Comparison of ENCODE assay signal across 8 mouse cellular contexts in genomic region chr5:142440451-142441147, GRCm38 (mm10). TPM values are rescaled to one million over a fixed set of nuclear protein-coding genes. Genes with fewer than 3 reads are reported as not detected.
A peak's percentile ranks its signal among the peaks of the same experiment; 100 is the strongest.
DNase-seq lines count a peak whose midpoint lies in the region; ATAC-seq and TF ChIP-seq lines count a peak whose summit lies in the region.

No protein-coding gene starts in this region.

- peak overlapping the region; percentile 50; the same call in 1 of the 2 replicates for H3K27ac ChIP-seq in forebrain, postnatal 0 days (ENCODE audit: low read depth, low read length)
- peak overlapping the region; percentile 89 for H3K27ac ChIP-seq in hindbrain, embryonic 10.5 days
- H3K27ac ChIP-seq in macrophage: peak overlapping the region; percentile 80

- 1% methylated on average over 18 of the region's 19 CpGs for WGBS in forebrain, postnatal 0 days
- under 1% methylated on average over 19 of the region's 19 CpGs for WGBS in hindbrain, embryonic 10.5 days
- WGBS in macrophage (ENCODE audit: missing documents): 0% methylated on average over 14 of the region's 19 CpGs

- H3K36me3 ChIP-seq in forebrain, postnatal 0 days (ENCODE audit: insufficient read depth): peaks cover 14% of the 10 kb centered on the region
- peaks cover 34% of the 10 kb centered on the region for H3K36me3 ChIP-seq in hindbrain, embryonic 10.5 days
- peaks cover 9% of the 10 kb centered on the region; the same call in 1 of the 2 replicates for H3K36me3 ChIP-seq in macrophage (ENCODE audit: inconsistent target)

- H3K4me2 ChIP-seq in forebrain, postnatal 0 days (ENCODE audit: low read depth): peak overlapping the region; percentile 52

- peaks cover 9% of the 10 kb centered on the region for H3K4me1 ChIP-seq in forebrain, postnatal 0 days (ENCODE audit: insufficient read depth)
- H3K4me1 ChIP-seq in hindbrain, embryonic 10.5 days (replicated peaks): peaks cover 80% of the 10 kb centered on the region

- no peaks in the 10 kb centered on the region for H3K27me3 ChIP-seq in forebrain, postnatal 0 days (ENCODE audit: insufficient read depth, low read length)
- no peaks in the 10 kb centered on the region for H3K27me3 ChIP-seq in hindbrain, embryonic 10.5 days (ENCODE audit: insufficient read depth, poor library complexity, severe bottlenecking)

- peak; percentile 87 for ATAC-seq in forebrain, postnatal 0 days

- TF ChIP-seq CTCF in forebrain, postnatal 0 days (IDR thresholded peaks at IDR 0.05; ENCODE audit: low read depth): no peak

- 0 out of 2 replicates have a peak overlapping the region, but pooled peaks have one; percentile 37 for H3K9ac ChIP-seq in forebrain, postnatal 0 days

- peaks cover 55% of the 10 kb centered on the region; the same call in 1 of the 2 replicates for H3K79me2 ChIP-seq in macrophage (ENCODE audit: inconsistent target)

- H3K4me3 ChIP-seq in forebrain, postnatal 0 days (ENCODE audit: low read depth, low read length): peak overlapping the region; percentile 24
- H3K4me3 ChIP-seq in hindbrain, embryonic 10.5 days: peak overlapping the region; percentile 51
- H3K4me3 ChIP-seq in macrophage (ENCODE audit: inconsistent target): peak overlapping the region; percentile 32

- peak; percentile 98 for DNase-seq in NIH3T3 (ENCODE audit: low read depth)
- peak; percentile 48 for DNase-seq in cerebellum, adult 11-12 months
- DNase-seq in forebrain, postnatal 0 days: peak; percentile 55
- peak; percentile 90 for DNase-seq in hindbrain, embryonic 10.5 days (ENCODE audit: low spot score)
- peak; percentile 53 to 65 for DNase-seq in layer of hippocampus, postnatal 10 days (ENCODE audit: low spot score in 2 of 2)
- DNase-seq in retina, postnatal 1 day: peak; percentile 89
- DNase-seq in urinary bladder, postnatal 10 days (ENCODE audit: low spot score): peak; percentile 74

- no peaks in the 10 kb centered on the region for H3K9me3 ChIP-seq in forebrain, postnatal 0 days (ENCODE audit: low read length)
- H3K9me3 ChIP-seq in hindbrain, embryonic 10.5 days: 0 out of 2 replicates have a peak, but pooled peaks cover 2% of the 10 kb centered on the region

RNA-seq across cellular contexts. Expression of gene Ap5z1, which starts 23.1 kb away (rescaled TPM):
- total RNA-seq in forebrain, postnatal 0 days (2014; rRNA removed): 13.5 and 16.7 TPM in 2 replicates
- polyA plus RNA-seq in forebrain, postnatal 0 days (2015; fragmentation: Nextera tagmentation; extraction: Ambion mirVana): 6.4 and 7.8 TPM in 2 replicates
- 13.5 and 16.9 TPM in 2 replicates for polyA plus RNA-seq in hindbrain, embryonic 10.5 days (2016; fragmentation: Nextera tagmentation; extraction: Ambion mirVana)
- 10 to 100 TPM; 19.7 to 20.8 TPM for total RNA-seq in layer of hippocampus, postnatal 10 days (2021)
- total RNA-seq in macrophage (2018; cell fraction: chromatin; rRNA removed): 100 to 1,000 TPM in 20 of 26 experiments, 10 to 100 TPM in 6; 52.4 to 220 (median 129) TPM
- 10 to 100 TPM; 11.7 to 34.5 (median 23.5) TPM for total RNA-seq in macrophage (2018; cell fraction: cytosol; rRNA removed)
- total RNA-seq in macrophage (2018; cell fraction: nucleus; rRNA removed): 100 to 1,000 TPM in 7 of 26 experiments, 10 to 100 TPM in 19; 31.3 to 145 (median 77.2) TPM
- 20.0 to 30.2 TPM (median 20.7 TPM) in 3 replicates for polyA plus RNA-seq in macrophage (2018)

RNA-seq across cellular contexts. Expression of gene Foxk1, which starts 39.3 kb away (rescaled TPM):
- 13.8 and 19.0 TPM in 2 replicates for total RNA-seq in forebrain, postnatal 0 days (2014; rRNA removed)
- polyA plus RNA-seq in forebrain, postnatal 0 days (2015; fragmentation: Nextera tagmentation; extraction: Ambion mirVana): 3.2 and 5.0 TPM in 2 replicates
- 5.2 and 5.5 TPM in 2 replicates for polyA plus RNA-seq in hindbrain, embryonic 10.5 days (2016; fragmentation: Nextera tagmentation; extraction: Ambion mirVana)
- total RNA-seq in layer of hippocampus, postnatal 10 days (2021): 10 to 100 TPM; 33.9 to 37.9 TPM
- total RNA-seq in macrophage (2018; cell fraction: chromatin; rRNA removed): 10 to 100 TPM in 14 of 26 experiments, 1 to 10 TPM in 12; 3.4 to 17.4 (median 11.5) TPM
- total RNA-seq in macrophage (2018; cell fraction: cytosol; rRNA removed): 10 to 100 TPM in 25 of 26 experiments, 1 to 10 TPM in 1; 9.9 to 19.0 (median 14.0) TPM
- total RNA-seq in macrophage (2018; cell fraction: nucleus; rRNA removed): 10 to 100 TPM in 18 of 26 experiments, 1 to 10 TPM in 8; 7.9 to 18.3 (median 12.9) TPM
- polyA plus RNA-seq in macrophage (2018): 8.6 to 10.0 TPM (median 9.3 TPM) in 3 replicates

Comparison
In these comparisons a context has a peak if more than half of its experiments do, and no peak if none do; other contexts are left out.
1. Peak in every context shown above with its lines: DNase-seq, ATAC-seq, H3K4me3 ChIP-seq and H3K27ac ChIP-seq.
2. DNase-seq: peak in every context shown above with its lines; median percentile 98 in NIH3T3; 90 in hindbrain, embryonic 10.5 days; 89 in retina, postnatal 1 day; 74 in urinary bladder, postnatal 10 days; 59 in layer of hippocampus, postnatal 10 days; 55 in forebrain, postnatal 0 days; 48 in cerebellum, adult 11-12 months.